Mouse (Mus musculus): ENCODE data around the gene Gm21887.
"Not testable (repeated sequence)": the region's sequence is repeated elsewhere in the genome, so short reads cannot be mapped to it uniquely, and the experiment has no call there.

The Gm21887 gene

DNA sequence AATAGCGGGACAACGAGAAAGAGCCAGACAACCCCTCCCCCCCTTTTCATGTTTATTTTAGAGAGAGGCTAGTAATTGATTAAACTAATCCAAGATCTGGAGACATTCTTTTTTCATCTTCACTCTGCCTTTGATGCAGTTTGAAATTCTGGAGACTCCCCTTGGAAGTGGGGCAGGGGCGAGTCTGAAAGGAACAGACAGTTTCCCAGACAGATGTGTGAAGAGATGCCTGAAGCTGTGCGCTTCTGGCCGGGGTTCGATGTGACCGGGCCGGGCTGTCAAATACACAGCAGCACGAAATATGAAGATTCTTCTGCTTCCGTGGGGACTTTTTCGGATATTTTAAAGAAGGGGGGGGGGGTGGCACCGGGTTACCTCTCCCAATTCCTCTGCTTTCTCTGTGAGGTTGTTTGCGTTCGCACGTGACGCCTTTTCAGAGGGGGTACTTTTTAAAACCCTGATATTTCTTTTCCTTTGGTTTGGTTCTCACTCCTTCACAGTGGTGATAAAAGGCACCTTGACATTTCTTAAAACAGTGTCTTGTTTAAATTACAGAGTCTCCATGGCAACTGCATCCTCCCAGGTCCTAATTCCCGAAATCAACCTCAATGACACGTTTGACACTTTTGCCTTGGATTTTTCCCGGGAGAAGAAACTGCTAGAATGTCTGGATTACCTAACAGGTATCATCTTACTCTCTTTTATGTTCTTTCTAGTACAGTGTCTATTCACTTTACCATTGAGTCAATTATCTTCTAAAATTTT, 25.9 kb upstream of the Gm21887 start:
- not testable (repeated sequence) for DNase-seq (ENCODE audit: low read depth, low spot score)

DNA sequence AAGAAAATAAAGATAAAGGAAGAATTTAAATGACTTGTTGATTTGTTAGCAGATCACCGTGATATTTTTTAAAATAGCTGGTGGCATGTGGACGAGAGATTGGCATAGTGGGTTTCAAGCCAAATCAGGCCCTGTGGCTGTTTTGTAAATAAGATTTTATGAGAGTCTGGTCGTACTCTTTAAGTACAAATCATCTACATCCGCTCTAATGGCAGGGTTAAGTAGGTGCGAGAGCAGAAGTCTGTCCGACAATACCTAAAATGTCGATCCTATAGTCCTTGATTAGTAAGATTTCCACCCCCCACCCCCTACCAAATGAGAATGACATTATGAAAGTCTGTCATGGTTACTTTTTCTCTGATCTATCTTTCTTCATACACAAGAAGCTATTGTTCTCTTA, 25.1 kb upstream of the Gm21887 start:
- not testable (repeated sequence) for DNase-seq (ENCODE audit: low read depth, low spot score)

DNA sequence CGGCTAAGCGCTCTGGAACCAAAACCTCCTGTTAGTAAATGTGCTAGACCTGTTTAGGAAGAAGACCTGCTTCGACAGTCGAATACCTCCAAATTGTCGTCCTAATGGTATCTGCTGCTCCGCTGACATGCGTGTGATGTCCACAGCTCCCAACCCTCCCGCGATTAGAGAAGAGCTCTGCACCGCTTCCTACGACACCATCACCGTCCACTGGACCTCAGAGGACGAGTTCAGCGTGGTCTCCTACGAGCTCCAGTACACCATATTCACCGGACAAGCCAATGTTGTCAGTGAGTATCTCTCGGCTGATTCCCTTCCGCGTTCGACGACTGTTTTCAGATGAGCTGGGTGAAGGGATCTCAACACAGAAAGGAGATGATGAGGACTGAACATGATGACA, 24.6 kb upstream of the Gm21887 start:
- DNase-seq (ENCODE audit: low read depth, low spot score), result not testable (repeated sequence)

DNA sequence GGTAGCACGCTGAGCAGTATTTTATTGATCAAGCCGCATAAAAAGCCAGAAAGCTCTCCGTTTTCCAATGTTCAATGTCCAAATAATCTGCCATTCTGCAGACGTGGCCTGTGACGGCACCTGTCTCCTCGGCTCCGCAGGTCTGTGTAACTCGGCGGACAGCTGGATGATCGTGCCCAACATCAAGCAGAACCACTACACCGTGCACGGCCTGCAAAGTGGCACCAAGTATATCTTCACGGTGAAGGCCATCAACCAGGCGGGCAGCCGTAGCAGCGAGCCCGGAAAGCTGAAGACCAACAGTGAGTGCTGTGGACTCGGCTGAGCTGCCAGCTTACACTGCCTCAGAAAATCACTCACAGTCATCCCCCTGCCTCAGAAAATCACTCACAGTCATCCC, 23.7 kb upstream of the Gm21887 start:
- DNase-seq (ENCODE audit: low read depth, low spot score), result not testable (repeated sequence)

GRCm38 (mm10) chrX:169986519-169987367, 22.7 kb upstream of the Gm21887 start:
- DNase-seq (ENCODE audit: low read depth, low spot score), result peak; percentile 67

- DNase-seq (ENCODE audit: low read depth, low spot score), result not testable (repeated sequence)
Measured at GRCm38 (mm10) chrX:169987368-169987837, 22.1 kb upstream of the Gm21887 start.

- DNase-seq (ENCODE audit: low read depth, low spot score), result peak; percentile 4
Measured at GRCm38 (mm10) chrX:169988571-169989218, 20.8 kb upstream of the Gm21887 start.

DNA sequence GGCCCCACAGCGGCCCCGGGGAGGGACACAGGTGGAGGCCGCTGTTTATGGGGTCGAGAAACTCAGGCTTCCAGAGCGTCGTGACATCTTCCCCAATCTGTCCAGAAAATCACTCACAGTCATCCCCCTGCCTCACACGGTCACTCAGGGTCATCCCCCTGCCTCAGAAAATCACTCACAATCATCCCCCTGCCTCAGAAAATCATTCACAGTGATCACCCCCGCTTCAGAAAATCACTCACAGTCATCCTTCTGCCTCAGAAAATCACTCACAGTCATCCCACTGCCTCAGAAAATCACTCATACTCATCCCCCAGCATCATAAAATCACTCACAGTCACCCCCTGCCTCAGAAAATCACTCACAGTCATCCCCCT, 20.3 kb upstream of the Gm21887 start:
- DNase-seq (ENCODE audit: low read depth, low spot score), result peak; percentile 71

DNA sequence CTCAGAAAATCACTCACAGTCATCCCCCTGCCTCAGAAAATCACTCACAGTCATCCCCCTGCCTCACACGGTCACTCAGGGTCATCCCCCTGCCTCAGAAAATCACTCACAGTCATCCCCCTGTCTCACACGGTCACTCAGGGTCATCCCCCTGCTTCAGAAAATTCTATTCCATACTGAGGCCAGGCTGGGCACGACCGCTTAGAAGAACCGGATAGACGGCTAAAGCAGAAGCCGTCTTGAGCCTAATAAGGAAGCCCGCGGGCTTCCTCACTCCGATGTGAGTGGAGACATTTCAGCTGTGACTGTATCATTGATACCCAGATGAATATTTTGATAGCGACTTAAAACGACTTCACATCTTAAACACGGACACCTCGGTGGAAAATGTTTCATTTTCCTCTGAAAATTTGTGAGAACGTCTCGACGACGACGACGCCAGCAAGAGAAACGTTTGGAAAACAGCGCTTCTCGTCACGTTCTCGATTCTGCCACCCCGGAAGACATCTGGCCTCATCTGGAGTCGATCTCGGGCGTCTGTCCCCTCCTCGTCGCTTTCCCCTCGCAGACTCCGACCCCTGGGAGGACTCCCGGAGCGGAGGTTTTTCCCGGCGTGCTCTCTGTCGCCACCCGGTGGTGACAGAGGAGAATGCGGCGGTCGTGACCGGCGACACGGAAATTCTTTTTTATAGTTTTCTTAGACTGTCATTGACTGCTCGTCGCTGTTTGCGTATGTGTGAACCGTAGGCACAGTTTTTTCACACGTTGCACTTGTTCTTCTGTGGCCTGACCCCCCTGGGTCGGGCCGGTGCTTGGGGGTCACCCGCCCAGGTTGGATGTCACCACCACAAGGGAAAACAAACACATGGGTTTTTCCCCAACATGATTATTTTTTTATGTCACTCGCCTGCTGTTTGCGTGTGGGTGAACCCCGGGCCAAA, 19.5 kb upstream of the Gm21887 start:
- DNase-seq (ENCODE audit: low read depth, low spot score), result peak; percentile 73

GRCm38 (mm10) chrX:169991128-169991873, 18.2 kb upstream of the Gm21887 start:
- peak; percentile 87 for DNase-seq (ENCODE audit: low read depth, low spot score)

DNA sequence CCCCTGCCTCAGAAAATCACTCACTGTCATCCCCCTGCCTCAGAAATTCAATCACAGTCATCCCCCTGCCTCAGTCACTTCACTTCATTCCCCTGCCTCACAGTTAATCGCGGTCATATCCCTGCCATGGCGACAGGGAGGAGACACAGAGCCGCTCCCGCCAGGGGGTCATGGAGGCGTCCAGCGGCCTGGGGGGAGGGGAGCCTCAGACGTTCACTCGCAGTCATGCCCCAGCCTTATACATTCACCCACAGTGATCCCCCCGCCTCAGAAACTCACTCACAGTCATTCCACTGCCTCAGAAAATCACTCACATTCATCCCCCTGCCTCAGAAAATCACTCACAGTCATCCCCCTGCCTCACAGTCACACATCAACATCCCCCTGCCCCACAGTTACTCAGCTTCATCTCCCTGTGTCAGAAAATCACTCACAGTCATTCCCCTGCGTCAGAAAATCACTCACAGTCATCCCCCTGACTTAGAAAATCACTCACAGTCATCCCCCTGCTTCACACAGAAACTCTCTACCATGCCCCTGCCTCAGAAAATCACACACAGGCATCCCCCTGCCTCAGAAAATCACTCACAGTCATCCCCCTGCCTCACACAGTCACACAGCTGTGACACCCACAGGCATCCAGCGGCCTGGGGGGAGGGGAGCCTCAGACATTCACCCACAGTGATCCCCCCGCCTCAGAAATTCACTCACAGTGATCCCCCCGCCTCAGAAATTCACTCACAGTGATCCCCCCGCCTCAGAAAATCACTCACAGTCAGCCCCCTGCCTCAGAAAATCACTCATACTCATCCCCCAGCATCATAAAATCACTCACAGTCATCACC, 17.2 kb upstream of the Gm21887 start:
- peak; percentile 84 for DNase-seq (ENCODE audit: low read depth, low spot score)

- not testable (repeated sequence) for DNase-seq (ENCODE audit: low read depth, low spot score)
Measured at GRCm38 (mm10) chrX:169992951-169993547, 16.4 kb upstream of the Gm21887 start.

- peak; percentile 67 for DNase-seq (ENCODE audit: low read depth, low spot score)
Measured at GRCm38 (mm10) chrX:169994011-169994865, 15.2 kb upstream of the Gm21887 start.

- DNase-seq (ENCODE audit: low read depth, low spot score), result peak; percentile 87
Measured at GRCm38 (mm10) chrX:169994866-169995711, 14.4 kb upstream of the Gm21887 start.

GRCm38 (mm10) chrX:169995909-169996521, 13.4 kb upstream of the Gm21887 start:
- peak; percentile 54 for DNase-seq (ENCODE audit: low read depth, low spot score)

DNA sequence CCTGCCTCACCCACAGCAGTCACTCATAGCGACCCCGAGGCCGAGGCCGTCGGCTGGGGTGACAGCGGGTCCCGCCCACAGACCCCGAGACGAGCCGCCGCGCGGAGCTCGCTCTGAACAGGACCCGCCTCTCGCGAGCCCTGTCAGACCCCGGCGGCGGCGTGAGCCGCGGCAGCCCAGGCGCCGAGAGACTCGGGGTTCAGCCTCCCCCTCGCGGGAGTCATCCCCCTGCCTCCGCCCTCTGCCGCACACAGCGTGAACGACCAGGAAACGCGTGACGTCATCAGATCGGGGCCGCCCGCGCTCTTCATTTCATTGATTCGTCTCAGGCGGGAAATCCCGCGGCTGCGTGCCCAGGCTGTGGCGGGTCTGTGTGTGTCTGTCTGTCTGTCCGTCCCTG, 12.5 kb upstream of the Gm21887 start:
- peak; percentile 86 for DNase-seq (ENCODE audit: low read depth, low spot score)

DNA sequence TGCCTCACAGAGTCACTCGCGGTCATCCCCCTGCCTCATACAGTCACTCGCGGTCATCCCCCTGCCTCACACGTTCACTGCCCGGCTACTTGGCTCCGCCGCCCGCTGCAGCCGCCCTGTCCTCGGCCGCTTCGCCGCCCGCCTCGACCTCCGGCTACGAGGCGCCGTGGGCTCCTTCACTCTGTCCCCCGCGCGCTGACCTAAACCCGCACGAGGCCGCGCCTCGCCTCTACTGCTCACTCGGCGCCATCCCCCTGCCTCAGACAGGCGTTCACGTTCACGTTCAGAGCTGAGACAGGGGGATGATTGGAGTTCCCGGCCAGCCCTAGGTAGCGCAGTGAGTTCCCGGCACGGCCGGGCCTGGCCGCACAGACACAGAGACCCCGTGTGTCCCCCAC, 12.0 kb upstream of the Gm21887 start:
- peak; percentile 45 for DNase-seq (ENCODE audit: low read depth, low spot score)
